Mouse (Mus musculus): ENCODE results near the gene Fbxl17.

Fbxl17 gene

DNA sequence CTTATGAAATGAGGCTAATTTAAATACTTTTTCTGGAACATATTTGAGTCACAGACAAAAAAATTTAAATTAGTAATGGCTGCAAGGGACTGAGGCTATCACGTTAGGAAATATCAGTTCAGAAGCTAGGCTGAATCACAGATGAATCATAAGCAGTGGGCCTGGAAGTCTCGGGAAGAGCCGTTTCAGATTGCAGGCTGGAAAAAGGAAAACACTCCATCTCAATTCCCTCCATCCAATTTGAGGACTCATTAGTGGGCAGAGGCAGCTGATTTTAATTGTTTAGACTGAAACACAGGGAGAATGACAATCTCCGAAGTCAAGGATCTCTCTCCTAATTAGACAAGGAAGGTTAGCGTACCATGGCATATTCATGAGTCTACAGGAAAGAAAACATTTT is 337.9 kb downstream of the Fbxl17 start:
- DNase-seq, result no peak

DNA sequence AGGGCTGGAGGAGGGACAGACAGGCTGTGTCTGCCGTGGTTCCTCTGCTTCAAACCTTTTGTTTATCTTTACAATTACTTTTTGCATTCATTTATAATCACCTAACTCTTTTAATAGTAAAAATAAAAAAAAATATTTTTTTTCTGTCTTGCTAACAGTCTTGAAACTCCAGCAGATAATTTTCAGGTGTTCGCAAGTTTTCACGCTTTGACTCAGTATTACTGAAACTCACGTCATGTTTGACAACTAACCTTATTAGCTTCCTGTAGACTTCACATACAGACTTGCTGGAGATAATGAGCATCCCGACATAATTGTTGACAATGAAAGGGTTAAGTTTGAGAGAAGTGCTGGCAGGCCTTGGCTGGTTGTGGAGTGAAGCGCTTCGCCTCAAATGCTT is 340.6 kb downstream of the Fbxl17 start:
- DNase-seq, result no peak

GRCm38 (mm10) chr17:63158436-63158835 is 341.4 kb downstream of the Fbxl17 start:
- no peak for DNase-seq

- DNase-seq, result no peak
These were observed 341.9 kb downstream of the Fbxl17 start for GRCm38 (mm10) chr17:63157906-63158305.

- DNase-seq, result no peak
These were observed 342.8 kb downstream of the Fbxl17 start for GRCm38 (mm10) chr17:63157019-63157418.

- no peak for DNase-seq
These were observed 353.3 kb downstream of the Fbxl17 start for GRCm38 (mm10) chr17:63146514-63146913.

GRCm38 (mm10) chr17:63145751-63146491 is 353.9 kb downstream of the Fbxl17 start:
- no peak for DNase-seq

- DNase-seq, result no peak
These were observed 354.5 kb downstream of the Fbxl17 start for GRCm38 (mm10) chr17:63145311-63145741.

DNA sequence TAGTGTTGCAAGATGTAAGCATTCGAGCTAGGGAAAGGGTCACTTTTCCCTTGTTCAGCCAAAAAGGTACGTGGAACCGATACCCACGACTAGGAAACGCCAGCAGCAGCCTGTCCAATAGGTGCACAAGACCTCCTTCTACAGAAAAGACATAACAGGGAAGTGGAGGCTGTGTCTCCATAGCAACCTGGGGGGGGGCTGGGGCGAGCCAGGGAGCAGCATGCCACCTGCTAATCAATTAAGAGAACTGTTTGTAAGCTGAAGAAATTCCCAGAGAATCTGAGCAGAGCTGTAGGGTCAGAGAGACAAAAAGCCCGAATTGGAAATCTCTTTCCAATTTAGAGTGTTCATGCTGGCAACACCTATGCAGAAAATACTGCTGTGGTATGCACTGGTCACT is 356.0 kb downstream of the Fbxl17 start:
- no peak for DNase-seq

- DNase-seq, result no peak
These were observed 365.0 kb downstream of the Fbxl17 start for GRCm38 (mm10) chr17:63134805-63135204.

GRCm38 (mm10) chr17:63122427-63122826 is 377.4 kb downstream of the Fbxl17 start:
- DNase-seq, result no peak

DNA sequence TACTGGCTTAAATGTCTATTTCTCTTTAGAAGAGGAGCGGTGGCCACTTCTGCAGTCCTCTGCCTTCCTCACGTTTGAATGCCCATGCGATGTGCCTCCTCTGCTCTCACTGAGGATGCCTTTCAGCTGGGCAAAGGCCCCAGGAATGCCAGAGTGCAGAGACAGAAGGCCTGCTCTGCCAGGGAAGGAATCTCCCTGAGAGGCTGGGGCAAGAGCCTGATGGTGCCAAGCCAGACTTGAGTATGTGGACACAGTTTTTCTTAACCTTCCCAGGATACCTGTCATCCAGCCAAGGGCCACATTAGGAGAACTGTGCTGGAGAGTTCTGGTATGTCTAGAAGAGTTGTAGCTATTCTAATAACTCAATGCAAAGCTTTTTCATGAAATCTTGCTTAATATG is 380.1 kb downstream of the Fbxl17 start:
- no peak for DNase-seq

GRCm38 (mm10) chr17:63119077-63119476 is 380.7 kb downstream of the Fbxl17 start:
- DNase-seq, result no peak

DNA sequence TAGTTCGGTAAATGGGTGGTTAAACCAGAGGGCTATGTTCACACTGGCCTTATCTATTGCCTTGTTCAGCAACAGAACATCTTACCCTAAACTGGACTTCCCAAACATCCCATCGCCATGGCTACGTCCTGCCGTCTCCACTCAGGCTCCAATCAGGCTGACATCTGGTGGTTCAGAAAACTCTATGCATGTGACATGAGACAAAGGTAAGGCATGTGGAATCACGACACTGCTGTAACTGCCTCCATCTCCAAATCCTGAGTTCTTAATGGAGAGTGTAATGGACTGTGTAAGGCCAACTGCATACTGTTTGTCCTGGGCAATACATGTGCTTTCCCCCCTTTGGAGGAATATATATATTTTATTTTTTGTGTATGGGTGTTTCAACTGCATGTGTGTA is 382.7 kb downstream of the Fbxl17 start:
- no peak for DNase-seq

- DNase-seq, result no peak
These were observed 385.3 kb downstream of the Fbxl17 start for GRCm38 (mm10) chr17:63114399-63115085.

DNA sequence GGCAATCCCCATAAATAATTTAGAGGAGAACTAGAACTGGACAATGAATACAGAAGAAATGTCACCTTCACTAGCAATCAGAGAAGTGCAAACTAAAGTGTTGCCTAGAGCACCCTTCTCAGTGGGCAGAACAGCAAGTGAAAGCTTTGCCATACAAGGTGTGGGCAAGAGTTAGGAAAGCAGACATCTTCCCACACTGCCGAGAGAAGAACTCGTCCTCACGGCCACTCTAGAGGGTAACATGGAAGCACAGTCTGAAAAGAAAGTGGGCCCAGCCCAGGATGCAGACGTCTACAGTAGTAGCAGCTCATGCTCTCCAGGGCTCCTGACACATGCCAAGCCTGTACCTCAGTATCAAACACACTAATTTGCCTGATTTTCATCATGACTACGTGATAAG is 387.0 kb downstream of the Fbxl17 start:
- DNase-seq, result no peak

DNA sequence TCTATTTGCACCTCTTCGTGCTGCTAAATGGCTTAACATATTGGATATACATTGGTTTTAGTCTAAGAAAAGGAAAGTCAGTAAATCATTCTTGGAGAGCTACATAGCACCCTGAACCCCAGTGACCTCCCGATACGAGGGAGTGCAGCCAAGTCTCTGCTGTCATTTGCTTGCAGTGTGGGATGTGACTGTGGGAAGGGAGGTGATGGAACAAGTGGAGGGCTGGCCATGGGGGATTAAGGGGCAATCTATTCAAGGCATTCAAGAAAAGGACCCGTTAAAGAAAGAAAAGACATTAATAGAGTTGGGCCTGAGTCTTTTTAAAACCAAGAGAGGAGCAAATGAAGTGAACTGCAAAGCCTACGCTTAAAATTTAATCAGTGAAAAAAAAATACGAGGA is 388.8 kb downstream of the Fbxl17 start:
- no peak for DNase-seq

DNA sequence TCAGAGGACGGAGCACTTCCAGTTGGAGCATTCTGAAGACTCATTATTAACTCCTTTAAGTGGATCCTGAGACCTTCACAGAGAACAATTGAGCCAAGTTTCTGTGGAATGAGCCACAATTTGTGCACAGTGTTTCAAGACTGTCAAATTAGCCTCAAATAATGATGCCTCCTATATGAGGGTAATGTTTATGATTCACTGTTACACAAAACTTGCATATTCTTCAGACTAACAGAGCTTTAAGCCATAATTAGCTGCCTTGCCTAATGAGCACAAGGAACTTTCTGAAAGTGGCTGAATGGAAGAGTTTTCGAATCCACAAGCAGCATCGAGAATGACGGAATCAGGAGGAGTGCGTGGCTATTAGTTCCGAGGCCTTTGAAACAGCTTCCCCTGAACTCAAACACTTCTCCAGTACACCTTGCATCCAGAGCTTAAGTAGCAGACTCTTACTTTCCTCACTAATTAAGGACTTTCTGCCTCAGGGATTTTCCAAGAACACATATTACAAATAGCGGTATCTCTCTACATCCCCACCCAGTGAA is 389.5 kb downstream of the Fbxl17 start:
- no peak for DNase-seq

DNA sequence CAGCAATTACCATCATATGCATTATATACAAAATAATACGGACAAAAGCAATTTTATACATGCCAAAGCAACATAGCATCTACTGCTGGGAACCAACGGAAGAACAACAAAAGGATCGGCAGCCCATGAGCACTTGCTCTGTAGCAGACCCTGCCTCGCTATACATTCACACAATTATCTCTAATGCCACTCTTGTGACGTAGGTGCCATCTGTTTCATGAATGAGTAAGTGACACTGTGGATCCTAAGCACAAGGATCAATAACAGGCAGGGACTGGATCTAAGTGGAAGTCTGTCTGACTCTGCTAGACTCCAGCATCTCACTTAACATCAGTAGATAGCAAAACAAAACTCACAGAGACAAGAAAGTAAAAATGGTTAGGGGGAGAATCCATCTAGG is 391.8 kb downstream of the Fbxl17 start:
- no peak for DNase-seq

GRCm38 (mm10) chr17:63107515-63107914 is 392.3 kb downstream of the Fbxl17 start:
- no peak for DNase-seq

DNA sequence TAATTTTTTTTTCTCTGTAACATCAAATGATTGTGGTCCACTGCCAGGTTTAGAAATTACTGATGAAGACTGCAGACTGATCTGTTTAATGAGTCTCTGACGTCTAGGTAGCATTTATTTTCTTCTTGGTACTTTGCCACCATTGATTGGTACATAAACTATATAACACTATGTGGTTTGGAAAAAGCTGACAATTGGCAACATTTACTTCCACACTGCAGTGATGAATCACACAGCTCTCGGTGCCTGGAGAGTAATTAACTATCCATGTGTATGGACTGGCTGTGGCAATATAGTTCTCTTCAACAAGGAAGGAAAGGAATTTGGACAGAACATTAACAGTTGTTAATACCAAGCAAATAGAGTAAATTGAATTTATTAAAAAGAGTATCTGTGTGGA is 404.3 kb downstream of the Fbxl17 start:
- DNase-seq, result no peak

DNA sequence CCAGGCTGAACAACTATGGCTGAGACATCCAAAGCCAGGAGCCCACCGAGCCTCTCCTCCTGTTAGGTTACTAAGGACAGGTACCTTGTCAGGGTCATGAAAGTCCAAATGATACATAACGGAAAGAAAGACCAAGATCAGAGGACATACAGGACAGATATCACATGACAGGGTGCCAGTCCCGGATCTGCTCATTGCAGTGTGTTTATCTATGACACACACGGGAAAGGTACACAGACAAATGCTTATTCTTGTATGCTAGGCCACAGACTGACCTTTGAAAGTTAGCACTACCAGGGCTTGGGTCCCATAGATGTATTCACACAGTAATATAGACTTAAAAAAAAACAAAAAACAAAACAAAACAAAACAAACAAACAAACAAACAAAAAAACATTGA is 404.8 kb downstream of the Fbxl17 start:
- no peak for DNase-seq

DNA sequence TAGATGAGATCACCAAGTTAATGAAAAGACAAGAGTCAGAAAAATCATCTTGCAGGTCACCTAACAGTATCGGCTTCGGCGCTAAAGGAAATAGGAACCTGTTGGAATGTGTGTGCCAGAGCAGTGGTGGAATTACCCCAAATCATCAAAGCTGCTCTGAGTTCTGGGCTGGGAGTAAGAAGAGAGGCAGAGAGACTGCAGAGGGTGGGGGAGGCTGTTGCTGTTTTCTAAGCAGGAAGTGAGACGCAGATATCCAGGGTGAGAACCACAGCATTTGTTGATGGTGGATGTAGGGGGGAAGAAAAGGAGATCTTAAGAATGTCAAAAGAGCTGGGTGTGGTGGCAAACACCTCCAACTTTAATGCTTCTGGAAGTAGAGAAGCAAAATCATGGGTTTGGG is 406.6 kb downstream of the Fbxl17 start:
- DNase-seq, result no peak

- DNase-seq, result no peak
These were observed 407.0 kb downstream of the Fbxl17 start for GRCm38 (mm10) chr17:63092774-63093173.

All from thymus, adult 18-20 months (tissue).